Mouse (Mus musculus) olfactory bulb, adult 2 months (tissue): ENCODE results near the gene Pla2g3.

Experiments
- CTCF ChIP-seq: fragments of 200-500 bp; IDR thresholded peaks from 2 replicates; pipeline ENCODE4 v1.5.1; 2012; ENCODE audit warnings: low read depth, mild to moderate bottlenecking, low read length, moderate library complexity; ENCODE audit not compliant: insufficient read depth
- POLR2A ChIP-seq: fragments of 200-500 bp; IDR thresholded peaks from 2 replicates; pipeline ENCODE4 v1.6.1; 2012; ENCODE audit warnings: mild to moderate bottlenecking, low read depth, low read length, moderate library complexity; ENCODE audit not compliant: insufficient read depth

DNA sequence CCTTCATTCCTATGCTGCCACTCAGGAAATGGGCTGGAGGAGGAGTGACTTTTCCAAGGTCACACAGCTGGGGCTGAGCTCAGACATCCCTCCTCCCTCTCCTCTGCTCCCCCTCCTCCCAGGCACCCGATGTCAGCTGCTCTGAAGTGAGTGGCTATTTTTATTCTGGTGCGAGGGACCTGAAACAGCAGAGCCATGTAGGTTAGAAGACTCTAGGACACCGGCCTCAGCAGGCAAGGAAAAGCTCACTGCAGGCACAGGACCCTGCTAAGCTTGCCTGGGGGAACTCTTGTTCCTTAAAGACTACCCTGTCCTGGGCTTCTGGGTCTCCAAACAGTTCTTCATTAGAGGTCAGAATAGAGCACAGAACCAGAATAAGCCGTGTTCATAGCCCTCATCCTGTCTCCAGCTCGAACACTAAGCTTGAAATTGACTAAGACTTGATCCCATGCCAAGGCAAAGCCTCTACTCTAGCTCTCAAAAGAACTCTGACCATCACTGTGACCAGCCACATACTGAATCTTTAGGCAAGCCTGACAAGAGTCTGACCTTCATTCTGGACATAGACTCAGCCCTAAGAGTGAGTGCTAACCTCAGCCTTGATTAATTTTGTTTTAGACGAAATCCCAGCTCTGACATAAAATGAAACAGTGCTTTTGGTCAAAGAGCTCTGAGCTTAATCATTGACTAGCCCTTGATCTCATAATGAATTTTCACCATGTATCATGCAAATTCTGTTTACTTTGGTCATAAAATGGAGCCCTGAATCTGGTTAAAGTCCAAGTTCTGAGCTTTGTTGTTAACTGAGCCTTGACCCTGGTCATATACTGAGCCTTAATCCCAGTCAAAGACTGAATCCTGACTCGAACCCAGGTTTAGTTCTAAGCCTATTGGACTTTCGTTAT lies 21.3 kb downstream of the Pla2g3 start:
- TF ChIP-seq POLR2A (no peak), CTCF (no peak)
